Mouse (Mus musculus): ENCODE data around the gene Hectd2.

- TF ChIP-seq CTCF (IDR thresholded peaks at IDR 0.05; ENCODE audit: extremely low read depth, insufficient read depth, insufficient read length, insufficient replicate concordance) (no peak), POLR2A (IDR thresholded peaks at IDR 0.05; ENCODE audit: low read depth, low read length) (no peak)
Measured at GRCm38 (mm10) chr19:36522558-36523195, 31.8 kb upstream of the Hectd2 start.

Data from spleen, adult 2 months (tissue).